Mouse (Mus musculus) megakaryocyte, adult 5-6 weeks (primary cell): Measurements from ENCODE around the gene Rsph10b. TPM values are rescaled to one million over a fixed set of nuclear protein-coding genes. Genes with fewer than 3 reads are reported as not detected.

Experiments
- ATAC-seq: 2 replicates; pipeline ENCODE4 v1.8.0; 2016; ENCODE audit warnings: mild to moderate bottlenecking, inconsistent platforms; ENCODE audit not compliant: poor library complexity, severe bottlenecking
- total RNA-seq, 2 experiments: library from RNA; stranded (forward) in 1 of 2; stranded (reverse) in 1 of 2; fragments of 153-499, 151-499 nt in 1 of 2; fragments of 221-1000, 200-1000 nt in 1 of 2; gene quantifications; 2 replicates each; pipeline versions ENCODE4 v1.2.3 to v1.2.4; 2015 to 2017

Rsph10b gene
- total RNA-seq (2015): 0.46 TPM in 1 of 2 replicates, not detected in the other
- total RNA-seq (2017): 0.33 TPM in 1 of 2 replicates, not detected in the other

DNA sequence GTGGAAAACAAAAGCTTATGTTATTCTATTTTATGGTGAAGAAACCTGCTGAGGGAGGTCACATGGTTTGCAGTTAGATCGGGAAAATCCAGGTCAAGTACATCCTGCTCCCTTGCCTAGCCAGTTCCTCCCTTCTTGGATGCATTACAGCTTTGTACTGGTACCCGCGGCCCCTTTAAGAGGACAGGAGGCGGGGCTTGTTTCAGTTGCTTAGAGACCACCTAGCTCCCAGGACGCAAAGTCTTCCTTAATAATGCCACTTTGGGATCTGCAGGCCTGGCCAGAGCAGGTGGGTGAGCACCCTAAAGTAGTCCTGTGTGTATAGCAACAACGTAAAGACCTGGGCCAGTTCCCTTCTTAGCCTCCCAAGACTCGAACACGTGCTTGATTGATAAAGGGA lies at the start of gene Rsph10b:
Gene Rsph10b, plus strand, starts transcription at position 205 of the 400 bp plus-strand sequence.
- ATAC-seq: no peak

DNA sequence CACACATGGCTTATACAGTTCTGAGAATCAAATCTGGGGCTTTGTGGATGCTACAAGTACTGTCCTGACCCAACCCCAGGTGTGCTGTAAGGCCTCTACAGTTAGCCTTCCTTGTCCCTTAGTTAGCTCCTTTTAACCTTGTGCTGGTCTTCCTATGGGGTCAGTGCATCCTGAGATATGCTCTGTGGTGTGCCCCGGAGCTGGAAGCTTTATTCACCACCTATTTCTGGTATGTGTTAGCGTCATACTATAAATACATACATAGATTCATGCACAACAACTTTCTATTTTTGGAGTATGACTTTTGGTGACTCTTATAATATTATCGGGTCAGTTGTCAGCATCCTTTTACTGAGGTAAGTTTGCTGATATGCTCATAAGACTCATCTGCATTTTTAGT lies 47.6 kb upstream of the Rsph10b start:
- ATAC-seq: no peak

DNA sequence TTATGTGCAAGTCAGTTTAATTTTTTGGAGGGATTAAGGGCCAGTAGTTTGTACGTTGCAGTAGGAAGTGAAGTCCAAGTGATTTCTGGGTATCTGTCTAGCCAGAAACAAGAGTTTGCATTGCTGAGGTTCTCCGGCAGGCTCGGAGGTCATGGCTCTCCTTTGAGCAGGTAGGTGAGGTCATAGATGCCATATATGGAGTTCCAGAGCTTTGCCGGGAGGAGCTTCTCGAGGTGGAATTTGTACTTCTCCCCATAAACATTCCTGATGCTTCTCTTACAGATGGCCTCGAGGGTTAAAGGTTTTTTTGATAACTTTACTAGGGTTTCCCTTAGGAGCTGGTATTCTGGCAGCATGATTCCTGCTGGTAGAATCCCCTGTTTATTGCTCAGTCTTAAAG lies 42.1 kb upstream of the Rsph10b start:
- no peak for ATAC-seq

DNA sequence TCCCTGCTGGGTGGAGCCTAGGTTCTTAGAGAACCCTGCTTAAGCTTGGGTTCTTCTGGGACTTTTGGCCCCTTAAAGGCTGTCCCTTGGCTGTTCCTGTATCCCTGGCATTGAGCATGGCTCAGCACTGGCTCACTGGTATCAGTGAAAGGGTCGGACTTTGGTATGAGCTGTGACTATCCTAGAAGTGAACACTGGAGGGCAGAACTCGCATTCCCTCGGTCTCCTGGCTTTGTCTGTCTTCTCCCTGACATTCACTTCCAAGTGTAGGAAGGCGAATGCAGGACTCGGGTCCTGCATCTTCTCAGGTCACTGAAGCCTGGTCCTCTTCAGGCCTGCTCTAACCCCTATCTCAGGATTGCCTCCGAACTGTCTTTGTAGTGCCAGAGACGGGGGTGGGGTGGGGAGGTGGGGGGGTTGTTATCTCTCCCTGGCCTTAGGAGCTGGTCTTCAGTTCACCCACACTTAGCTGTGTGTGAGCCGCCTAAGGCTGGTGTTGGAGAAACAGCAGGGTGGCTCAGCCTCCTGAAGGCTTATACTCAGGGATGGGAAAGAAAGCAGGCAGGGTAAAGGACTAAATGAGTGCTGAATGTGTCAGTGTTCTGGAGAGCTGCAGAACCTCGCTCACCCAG lies 40.5 kb upstream of the Rsph10b start:
- ATAC-seq: no peak

DNA sequence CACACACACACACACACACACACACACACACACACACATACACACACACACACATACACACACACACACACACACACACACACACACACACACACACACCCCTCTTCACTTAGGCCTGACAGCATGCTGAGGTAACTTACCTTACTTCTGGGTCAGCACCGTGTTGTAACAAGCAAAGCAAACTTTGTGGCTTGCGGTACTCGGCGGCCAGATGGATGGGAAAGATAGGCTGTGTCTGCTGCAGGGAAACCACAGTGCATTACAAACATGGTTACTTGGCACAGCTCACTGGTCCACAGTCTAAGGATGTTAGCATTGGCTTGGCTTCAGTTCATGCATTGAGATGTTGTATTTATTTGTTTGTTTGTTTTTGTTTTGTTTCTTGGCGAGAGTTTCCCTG lies 39.4 kb upstream of the Rsph10b start:
- peak; percentile 80 for ATAC-seq

DNA sequence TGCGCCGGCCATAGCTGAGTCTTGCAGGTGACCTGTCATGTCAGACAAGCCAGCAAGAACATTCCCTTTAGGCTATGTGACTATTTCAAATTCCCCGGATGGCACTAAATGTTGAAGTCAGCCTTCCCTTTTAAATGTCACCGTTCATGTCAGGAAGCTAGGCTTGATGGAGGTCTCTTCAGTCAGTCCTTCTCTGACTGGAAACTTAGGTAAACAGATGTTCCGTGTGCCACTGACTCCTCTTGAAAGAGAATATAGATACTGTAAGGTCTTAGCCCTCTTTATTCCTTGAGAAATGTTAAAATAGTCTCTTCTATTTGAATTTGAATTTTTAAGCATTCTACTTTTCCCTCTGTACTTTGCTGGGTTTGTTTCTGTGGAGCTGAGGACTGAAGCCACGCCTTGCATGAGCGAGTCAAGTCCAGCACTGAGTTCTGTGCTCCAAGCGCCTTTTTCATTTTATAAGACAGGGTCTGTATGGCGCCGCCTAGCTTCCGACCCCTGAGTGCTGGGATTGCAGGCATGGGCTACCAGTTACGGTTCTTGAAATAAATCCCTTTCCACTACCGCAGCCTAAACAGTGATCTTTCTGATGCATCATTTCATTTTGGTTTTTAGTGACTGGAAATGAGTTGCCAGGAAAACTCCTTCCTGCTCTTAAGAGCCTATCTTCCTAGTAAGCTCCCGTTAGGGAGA lies 35.1 kb upstream of the Rsph10b start, which contains the start of gene Ankrd61:
Gene Ankrd61, minus strand, starts transcription at position 51 of the 696 bp plus-strand sequence.
- no peak for ATAC-seq

DNA sequence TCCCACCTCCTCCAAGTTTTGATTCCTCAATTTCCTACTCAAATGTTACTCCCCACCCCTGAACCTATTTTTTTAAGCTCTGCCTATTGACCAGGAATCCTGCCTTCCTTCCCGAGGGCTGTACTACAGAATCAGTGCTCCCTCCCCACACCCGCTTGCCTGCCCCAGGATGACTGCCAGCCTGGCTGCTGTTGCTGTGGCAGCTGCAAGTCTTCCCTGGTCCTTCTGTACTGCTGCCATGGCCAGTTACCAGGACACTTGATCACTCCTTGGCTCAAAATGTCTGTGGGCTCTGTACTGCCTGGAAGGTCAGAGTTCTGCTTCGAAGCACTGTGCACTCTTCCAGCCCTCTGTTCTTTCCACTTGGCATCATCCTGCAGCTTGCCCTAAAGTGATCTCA lies 30.7 kb upstream of the Rsph10b start:
- no peak for ATAC-seq

DNA sequence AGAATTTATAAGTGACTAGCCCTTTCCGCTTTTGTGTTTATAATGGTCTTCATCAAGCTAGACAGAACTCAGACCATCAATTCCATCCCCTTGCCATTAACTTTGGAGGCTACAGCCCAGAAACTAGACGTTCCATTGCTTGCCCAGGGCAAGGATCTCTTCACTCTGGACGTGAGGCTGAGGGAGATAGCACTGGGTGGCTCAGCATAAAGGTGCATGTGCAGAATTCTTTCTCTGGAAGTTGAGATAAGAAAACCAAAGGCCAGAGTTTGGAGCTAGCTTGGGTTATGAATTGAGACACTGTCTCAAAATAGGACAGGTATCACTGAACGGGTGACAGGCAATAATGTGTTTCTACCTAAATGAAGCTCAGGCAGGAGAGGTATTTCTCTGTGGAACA lies 29.0 kb upstream of the Rsph10b start:
- no peak for ATAC-seq

DNA sequence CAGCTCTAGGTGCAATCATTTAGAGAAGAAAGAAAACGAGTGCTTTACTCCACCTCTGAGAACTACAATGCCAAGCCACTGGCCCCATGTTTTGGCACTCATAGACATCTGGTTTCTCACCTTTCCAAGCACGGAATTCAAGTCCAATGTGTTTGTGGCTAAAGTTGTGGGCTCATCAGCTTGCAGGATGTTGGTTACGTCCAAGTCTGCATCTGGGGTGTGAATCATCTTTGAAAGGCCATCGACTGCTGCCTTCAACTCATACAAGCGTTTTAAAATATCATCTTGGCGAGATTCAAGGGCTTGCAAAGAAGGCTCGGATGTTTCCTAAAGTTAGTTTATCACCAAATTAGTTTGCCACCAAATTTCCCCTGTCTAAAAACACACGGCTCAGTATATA lies 26.4 kb upstream of the Rsph10b start:
- ATAC-seq: no peak

DNA sequence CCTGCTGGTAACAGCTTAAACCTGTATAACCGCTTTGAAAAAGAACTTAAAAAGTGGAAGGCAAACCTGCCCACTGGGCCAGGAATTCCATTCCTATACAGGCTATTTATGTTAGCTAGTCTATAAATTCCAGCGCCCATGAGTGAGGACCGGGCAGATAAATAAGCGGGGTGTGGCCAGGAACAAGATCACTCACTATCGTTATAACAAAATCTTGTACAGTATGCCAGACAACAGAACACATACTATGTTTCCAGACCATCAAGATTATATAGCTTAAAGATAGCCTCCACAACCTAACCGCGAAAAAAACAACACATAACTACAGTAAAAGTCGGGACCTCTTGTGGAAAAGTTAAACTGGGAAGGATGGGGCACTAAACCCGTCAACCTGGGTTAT lies 23.9 kb upstream of the Rsph10b start:
- ATAC-seq: no peak

DNA sequence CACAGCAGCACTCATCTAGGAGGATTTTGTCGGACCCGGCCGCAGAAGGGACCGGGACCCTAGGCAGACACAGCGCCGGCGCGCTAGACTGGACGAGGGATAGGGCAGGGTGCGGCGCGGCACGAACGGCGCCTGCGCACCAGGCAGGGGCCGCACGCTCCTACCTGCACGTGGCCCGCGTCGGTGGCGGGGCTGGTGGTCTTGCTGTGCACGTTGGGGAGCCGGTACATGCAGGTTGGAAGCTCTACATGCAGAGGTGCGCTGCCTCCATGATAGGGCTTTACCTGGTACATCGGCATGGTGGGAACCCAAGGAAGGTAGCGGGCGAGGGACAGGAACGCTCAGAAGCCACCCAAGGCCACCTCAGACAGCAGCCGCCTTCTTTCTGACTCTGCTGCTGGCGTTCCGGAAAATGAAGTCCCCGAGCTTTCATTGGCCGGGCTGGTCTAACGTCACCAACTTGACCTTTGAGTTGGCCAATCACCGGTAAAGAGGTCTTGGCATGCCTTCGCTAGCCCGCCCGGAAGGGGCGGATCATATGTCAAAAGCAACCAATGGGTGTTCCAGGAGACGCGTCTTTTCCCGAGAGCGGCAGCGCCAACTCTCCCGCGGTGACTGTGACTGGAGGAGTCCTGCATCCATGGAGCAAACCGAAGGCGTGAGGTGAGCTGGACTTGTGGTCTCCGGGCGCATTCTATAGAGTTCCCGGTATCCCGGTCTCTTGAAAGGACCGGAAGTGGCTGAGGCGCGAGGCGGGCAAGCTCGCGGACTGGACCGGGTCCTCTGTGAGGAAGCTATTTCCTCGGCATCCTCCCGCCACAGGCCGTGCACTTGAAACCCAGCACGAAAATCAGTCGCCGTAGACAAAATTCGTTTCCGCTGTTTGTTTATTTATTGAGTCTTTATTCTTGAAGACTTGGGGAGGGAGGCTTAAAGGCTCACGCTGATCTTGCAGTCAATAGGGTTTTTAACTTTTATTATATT lies 23.1 kb upstream of the Rsph10b start, which contains the start of the genes Aimp2 and Pms2:
Gene Aimp2, minus strand, starts transcription at position 431 of the 984 bp plus-strand sequence.
Gene Pms2, plus strand, starts transcription at position 548 of the 984 bp plus-strand sequence.
- peak; percentile 97 for ATAC-seq

DNA sequence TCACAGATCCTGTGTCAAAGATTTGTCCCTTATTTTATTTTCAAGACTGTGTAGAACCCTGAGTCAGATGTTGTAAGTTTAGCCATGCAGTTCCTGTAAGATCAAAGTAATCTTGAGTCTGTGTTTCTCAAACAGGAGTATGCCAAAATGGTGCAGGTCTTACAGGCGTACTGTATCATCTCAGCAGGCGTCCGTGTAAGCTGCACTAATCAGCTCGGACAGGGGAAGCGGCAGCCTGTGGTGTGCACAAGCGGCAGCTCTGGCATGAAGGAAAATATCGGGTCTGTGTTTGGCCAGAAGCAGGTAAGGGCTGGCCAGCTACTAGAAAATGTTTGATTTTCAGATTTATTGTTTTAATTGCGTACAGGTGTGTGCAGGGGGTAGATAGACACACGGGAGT lies 16.6 kb upstream of the Rsph10b start:
- ATAC-seq: no peak

DNA sequence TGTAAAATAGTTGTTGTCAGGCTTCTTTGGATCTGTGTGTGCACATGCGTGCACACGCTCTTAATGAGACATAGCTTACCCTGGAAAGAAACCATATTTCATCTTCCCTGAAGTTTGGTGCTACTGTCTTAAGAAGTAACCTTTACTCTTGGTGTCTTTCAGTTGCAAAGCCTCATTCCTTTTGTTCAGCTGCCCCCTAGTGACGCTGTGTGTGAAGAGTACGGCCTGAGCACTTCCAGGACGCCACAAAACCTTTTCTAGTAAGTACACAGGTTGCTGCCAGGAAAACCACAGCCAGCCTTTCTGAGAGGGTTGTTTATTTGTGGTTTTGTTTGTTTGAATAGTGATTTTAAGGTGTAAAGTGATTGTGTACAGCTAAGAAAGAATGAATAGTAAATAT lies 15.4 kb upstream of the Rsph10b start:
- ATAC-seq: peak; percentile 73

DNA sequence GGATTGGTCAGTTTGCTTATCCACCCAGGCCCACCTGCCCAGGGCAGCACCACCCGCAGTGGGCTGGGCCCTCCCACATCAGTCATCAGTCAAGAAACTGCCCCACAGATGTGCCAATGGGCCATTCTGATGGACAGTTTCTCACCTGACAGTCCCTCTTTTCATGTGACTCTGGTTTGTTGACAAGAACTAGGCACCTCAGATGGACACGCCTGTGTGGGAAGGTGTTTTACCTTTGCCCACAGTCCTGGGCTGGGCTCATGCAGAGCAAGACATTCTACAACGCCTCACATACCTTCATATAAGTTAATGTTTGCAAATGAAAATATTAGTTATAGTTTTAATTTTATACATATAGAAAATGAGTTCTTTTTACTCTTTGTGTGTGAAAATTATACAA lies 14.7 kb upstream of the Rsph10b start:
- no peak for ATAC-seq

DNA sequence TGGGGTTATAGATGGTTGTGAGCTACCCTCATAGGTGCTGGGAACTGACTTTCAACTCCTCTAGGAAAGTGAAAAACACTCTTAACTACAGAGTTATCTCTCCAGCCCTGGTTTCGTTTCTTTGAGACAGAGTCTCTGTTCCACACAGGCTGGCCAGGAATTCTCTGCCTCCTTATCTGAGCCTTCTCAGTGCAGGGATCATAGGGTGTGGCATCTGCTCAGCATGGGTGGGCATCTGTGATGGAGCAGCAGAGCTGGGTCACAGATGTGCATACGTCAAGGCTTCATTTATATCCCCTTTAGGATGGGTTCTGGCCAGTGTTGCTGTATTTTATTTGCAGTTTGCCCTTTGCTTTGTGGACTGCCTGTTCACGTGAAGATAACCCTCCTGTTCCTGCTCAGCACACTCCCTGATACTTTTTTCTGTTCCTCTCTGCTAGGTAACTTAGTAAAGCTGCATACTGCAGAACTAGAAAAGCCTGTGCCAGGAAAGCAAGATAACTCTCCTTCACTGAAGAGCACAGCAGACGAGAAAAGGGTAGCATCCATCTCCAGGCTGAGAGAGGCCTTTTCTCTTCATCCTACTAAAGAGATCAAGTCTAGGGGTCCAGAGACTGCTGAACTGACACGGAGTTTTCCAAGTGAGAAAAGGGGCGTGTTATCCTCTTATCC lies 7.9 kb upstream of the Rsph10b start:
- ATAC-seq: no peak

DNA sequence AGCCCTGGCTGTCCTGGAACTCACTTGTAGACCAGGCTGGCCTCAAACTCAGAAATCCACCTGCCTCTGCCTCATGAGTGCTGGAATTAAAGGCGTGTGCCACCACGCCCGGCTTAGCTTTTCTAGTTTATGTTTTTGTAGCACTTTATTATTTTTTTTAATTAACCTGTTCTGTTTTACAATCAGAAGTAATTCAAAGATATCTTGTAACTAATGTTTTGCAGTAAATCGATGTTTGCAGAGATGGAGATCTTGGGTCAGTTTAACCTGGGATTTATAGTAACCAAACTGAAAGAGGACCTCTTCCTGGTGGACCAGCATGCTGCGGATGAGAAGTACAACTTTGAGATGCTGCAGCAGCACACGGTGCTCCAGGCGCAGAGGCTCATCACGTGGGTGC lies 5.0 kb upstream of the Rsph10b start, which contains the start of gene Gm42421:
Gene Gm42421, plus strand, starts transcription at position 301 of the 400 bp plus-strand sequence.
- no peak for ATAC-seq

DNA sequence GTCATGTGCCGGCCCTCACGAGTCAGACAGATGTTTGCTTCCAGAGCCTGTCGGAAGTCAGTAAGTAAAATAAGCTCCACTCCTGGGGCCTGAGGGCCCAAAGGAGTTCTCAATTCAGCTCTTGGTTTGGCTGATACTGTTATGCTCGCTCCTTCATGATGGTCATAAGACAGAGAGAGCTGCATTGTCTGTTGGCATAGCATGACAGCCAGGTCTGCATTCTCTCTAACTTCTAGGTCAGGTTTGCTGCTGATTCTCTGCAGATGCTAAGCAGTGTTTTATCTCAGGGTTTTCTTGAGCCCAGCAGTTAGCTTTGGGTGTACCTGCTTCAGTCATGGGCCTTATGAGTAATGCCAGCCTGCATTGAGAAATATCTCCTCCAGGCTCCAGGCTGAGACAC lies 3.5 kb upstream of the Rsph10b start:
- ATAC-seq: no peak

DNA sequence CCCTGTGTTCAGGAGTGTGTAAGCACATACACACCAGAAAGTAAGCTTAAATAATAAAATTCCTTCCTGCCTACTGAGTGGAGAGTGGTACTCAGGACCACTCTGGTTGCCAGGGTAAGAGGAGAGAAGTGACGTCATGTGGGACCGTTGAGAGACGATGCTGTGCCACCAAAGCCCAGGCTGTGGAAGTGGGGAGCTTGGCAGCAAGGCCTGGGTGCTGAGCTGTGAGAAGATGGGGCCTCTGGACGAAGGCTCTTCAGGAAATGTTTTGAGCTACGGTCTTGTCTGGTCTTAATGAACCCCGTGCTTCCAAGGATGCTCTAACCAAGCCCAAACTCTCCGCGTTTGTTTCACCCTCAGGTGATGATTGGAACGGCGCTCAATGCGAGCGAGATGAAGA lies 2.2 kb upstream of the Rsph10b start:
- ATAC-seq: no peak

DNA sequence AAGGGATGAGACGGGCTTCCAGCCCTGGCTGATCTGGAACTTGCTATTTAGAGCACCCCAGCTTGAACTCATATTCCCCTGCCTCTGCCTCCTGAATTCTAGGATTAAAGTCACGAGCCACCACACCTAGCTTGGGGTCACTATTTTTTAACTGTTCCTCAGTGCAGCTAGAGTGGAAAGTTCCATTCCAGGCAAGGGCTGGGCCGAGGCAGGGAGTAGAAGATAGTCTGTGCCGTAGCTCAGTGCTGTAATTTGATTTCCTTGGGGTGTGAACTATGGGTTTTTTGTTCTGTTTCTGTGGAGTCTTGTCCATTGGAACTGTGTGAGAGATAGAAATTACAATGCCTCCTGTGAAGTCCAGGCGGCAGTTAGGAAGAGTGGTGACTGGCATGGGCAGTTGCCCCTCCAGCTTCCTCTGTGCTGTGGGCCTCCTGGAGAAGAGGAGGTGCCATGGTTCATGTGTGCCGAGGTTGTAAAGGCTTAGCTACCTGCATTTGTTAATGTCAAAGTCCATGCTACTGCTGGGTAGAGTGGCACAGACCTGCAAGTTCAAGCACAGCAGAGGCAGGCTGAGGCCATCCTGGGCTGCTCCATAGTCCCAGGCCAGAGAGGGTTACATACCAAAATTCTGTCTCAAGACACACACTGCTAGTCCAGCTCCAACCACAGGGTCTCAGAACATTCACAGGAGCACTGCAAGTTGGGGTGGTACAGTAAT lies 813 bp upstream of the Rsph10b start:
- no peak for ATAC-seq

DNA sequence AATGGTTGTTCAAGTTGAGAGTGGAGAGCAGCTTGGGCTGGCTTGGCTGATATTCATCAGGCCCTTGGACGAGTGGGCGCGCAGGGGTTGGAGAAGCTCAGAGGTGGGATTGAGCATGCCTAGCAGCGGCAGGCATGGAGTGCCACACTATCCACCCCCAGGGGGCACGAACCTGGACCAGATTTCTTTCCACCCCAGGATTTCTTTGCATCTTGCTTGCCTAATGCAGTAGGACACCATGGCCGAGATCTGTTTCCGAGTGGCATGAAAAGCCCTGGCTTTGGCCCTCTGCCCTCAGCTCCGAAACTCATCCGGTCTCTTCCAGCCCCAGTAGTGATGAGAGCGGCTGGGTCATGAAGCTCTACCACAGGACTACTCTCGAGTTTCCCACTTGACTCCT lies 579 bp downstream of the Rsph10b start:
- no peak for ATAC-seq
